Mouse (Mus musculus): ENCODE data around the gene Phf5a. TPM values are rescaled to one million over a fixed set of nuclear protein-coding genes. Genes with fewer than 3 reads are reported as not detected.

Phf5a gene
- polyA plus RNA-seq, 1 experiment = 85.1 TPM

DNA sequence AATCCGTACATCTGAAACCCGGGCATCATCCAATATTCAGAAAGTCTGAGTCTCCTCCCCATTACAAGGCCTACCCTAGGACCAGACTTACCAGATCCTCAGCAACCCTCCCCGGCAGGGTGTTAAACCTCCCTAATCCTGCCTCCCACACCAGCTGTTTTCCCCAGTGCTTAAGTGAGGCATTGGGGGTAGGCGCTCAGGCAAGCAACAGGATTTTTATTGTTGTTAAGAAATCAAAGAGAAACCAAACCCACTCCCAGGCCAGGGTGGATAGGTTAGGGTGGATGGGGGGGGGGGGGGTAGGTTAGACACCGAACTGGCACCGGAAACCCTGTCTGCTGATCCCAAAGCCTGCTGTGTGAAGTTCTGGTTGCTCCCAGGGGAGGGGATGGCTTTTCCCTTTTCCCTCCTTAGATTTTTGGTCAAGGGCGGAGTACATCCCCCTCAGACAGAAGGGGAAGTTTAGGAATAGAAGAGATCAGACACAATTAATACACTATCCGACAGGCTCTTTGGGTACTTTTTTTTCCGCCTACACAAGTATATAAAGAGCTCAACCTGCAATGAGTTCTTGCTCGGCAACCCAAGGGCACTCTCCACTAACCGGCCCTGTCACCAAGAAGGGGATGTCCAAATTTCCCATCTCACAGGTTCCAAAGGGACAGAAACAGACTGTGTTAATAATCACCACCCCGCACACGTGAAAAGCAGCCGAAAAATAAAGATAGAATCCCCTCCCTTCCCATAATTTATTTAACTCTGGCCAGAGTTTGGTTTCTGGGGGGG is 14.6 kb downstream of the Phf5a start:
- DNase-seq (ENCODE audit: low read depth) = peak; percentile 60
- TF ChIP-seq CTCF (IDR thresholded peaks at IDR 0.05; ENCODE audit: borderline replicate concordance, extremely low read depth, insufficient read depth, insufficient read length) (no peak), POLR2A (IDR thresholded peaks at IDR 0.05; ENCODE audit: borderline replicate concordance, extremely low read depth, insufficient read depth, insufficient read length, poor library complexity, severe bottlenecking) (no peak)

- TF ChIP-seq CTCF (IDR thresholded peaks at IDR 0.05; ENCODE audit: borderline replicate concordance, extremely low read depth, insufficient read depth, insufficient read length) (no peak), POLR2A (IDR thresholded peaks at IDR 0.05; ENCODE audit: borderline replicate concordance, extremely low read depth, insufficient read depth, insufficient read length, poor library complexity, severe bottlenecking) (no peak)
- DNase-seq (ENCODE audit: low read depth) = peak; percentile 98
Measured at GRCm38 (mm10) chr15:81856030-81856790, 15.5 kb downstream of the Phf5a start.

- no peak for DNase-seq (ENCODE audit: low read depth)
- TF ChIP-seq POLR2A (IDR thresholded peaks at IDR 0.05; ENCODE audit: borderline replicate concordance, extremely low read depth, insufficient read depth, insufficient read length, poor library complexity, severe bottlenecking) (no peak), CTCF (IDR thresholded peaks at IDR 0.05; ENCODE audit: borderline replicate concordance, extremely low read depth, insufficient read depth, insufficient read length) (no peak)
Measured at GRCm38 (mm10) chr15:81853081-81853480, 18.6 kb downstream of the Phf5a start.

DNA sequence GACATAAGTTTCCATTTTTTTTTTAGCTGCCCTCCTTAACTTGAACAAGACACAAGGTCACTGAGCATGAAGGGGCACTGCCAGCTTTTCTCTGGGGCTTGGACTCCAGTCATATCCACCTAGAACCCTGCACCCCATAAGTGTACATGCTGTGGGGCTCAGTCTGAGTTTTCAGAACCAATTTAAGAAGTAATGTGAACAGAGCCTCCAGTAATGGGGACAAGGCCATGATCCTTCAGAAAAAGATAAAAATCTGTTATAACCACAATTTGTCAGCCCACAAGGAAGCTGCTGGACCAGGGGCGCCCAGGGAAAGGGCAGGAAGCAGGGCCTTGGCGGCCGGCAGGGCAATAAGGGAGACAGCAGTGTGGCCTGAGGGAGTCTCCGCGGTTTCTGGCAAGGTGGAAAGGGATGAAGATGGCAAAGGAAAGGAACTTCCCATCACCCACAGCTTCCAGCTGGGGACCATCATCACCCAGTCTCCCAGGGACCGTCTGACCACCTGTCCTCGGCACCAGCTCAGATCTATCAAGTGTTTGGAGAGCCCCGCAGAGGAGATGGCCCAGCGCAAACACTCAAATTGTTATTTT is 19.2 kb downstream of the Phf5a start:
- TF ChIP-seq POLR2A (IDR thresholded peaks at IDR 0.05; ENCODE audit: borderline replicate concordance, extremely low read depth, insufficient read depth, insufficient read length, poor library complexity, severe bottlenecking) = no peak
- TF ChIP-seq CTCF (IDR thresholded peaks at IDR 0.05; ENCODE audit: borderline replicate concordance, extremely low read depth, insufficient read depth, insufficient read length) = no peak
- no peak for DNase-seq (ENCODE audit: low read depth)

- no peak for TF ChIP-seq POLR2A (IDR thresholded peaks at IDR 0.05; ENCODE audit: borderline replicate concordance, extremely low read depth, insufficient read depth, insufficient read length, poor library complexity, severe bottlenecking)
- TF ChIP-seq CTCF (IDR thresholded peaks at IDR 0.05; ENCODE audit: borderline replicate concordance, extremely low read depth, insufficient read depth, insufficient read length) = no peak
- no peak for DNase-seq (ENCODE audit: low read depth)
Measured at GRCm38 (mm10) chr15:81851375-81851774, 20.3 kb downstream of the Phf5a start.

- DNase-seq (ENCODE audit: low read depth) = no peak
- TF ChIP-seq CTCF (IDR thresholded peaks at IDR 0.05; ENCODE audit: borderline replicate concordance, extremely low read depth, insufficient read depth, insufficient read length) (no peak), POLR2A (IDR thresholded peaks at IDR 0.05; ENCODE audit: borderline replicate concordance, extremely low read depth, insufficient read depth, insufficient read length, poor library complexity, severe bottlenecking) (no peak)
Measured at GRCm38 (mm10) chr15:81850718-81851117, 21.0 kb downstream of the Phf5a start.

- DNase-seq (ENCODE audit: low read depth) = no peak
- TF ChIP-seq CTCF (IDR thresholded peaks at IDR 0.05; ENCODE audit: borderline replicate concordance, extremely low read depth, insufficient read depth, insufficient read length) (no peak), POLR2A (IDR thresholded peaks at IDR 0.05; ENCODE audit: borderline replicate concordance, extremely low read depth, insufficient read depth, insufficient read length, poor library complexity, severe bottlenecking) (no peak)
Measured at GRCm38 (mm10) chr15:81849104-81849503, 22.6 kb downstream of the Phf5a start.

GRCm38 (mm10) chr15:81848301-81848700 is 23.4 kb downstream of the Phf5a start:
- TF ChIP-seq CTCF (IDR thresholded peaks at IDR 0.05; ENCODE audit: borderline replicate concordance, extremely low read depth, insufficient read depth, insufficient read length) (peak; percentile 67; the same call in 1 of the 2 replicates), POLR2A (IDR thresholded peaks at IDR 0.05; ENCODE audit: borderline replicate concordance, extremely low read depth, insufficient read depth, insufficient read length, poor library complexity, severe bottlenecking) (no peak)
- peak; percentile 47 for DNase-seq (ENCODE audit: low read depth)

DNA sequence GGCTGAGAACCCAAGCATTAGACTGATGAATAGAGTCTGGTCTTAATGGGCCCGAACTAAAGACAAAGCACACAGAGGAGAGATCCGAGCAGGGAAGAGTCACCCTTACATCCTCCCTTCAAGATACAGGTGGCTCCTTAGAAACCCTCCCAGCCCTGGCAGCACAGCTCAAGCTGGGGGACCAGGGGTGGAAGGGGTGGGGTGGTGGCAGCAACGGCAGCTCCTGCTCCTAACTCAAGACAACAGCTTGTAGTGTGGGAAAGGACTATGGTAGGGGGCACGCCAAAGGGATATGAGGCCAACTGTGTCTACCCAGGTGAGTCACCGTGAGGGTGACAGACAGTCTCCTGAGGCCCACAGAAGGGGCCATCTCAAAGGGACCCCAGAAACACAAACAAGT is 23.9 kb downstream of the Phf5a start:
- DNase-seq (ENCODE audit: low read depth) = no peak
- no peak for TF ChIP-seq CTCF (IDR thresholded peaks at IDR 0.05; ENCODE audit: borderline replicate concordance, extremely low read depth, insufficient read depth, insufficient read length)
- no peak for TF ChIP-seq POLR2A (IDR thresholded peaks at IDR 0.05; ENCODE audit: borderline replicate concordance, extremely low read depth, insufficient read depth, insufficient read length, poor library complexity, severe bottlenecking)

- TF ChIP-seq POLR2A (IDR thresholded peaks at IDR 0.05; ENCODE audit: borderline replicate concordance, extremely low read depth, insufficient read depth, insufficient read length, poor library complexity, severe bottlenecking) (no peak), CTCF (IDR thresholded peaks at IDR 0.05; ENCODE audit: borderline replicate concordance, extremely low read depth, insufficient read depth, insufficient read length) (no peak)
- no peak for DNase-seq (ENCODE audit: low read depth)
Measured at GRCm38 (mm10) chr15:81847161-81847560, 24.6 kb downstream of the Phf5a start.

DNA sequence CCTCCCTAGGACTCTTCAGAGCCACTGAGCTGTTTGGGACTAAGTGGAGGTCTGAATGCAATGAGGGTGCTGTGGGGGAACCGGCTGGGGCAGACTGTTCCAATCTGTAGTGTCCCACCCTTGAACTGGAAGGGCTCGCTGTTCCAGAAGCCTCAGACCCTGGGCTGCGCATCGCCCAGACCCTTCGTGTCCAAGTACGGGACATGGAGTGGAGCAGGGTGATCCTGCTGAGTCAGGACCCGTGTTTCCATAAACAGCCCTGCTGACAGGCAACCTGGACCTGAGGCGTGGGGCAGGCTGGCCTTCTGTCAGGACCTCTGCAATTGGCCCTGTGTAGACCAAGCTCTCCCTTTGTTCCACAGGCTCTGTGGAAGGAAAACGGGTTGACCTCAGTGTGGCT is 25.0 kb downstream of the Phf5a start:
- no peak for DNase-seq (ENCODE audit: low read depth)
- no peak for TF ChIP-seq POLR2A (IDR thresholded peaks at IDR 0.05; ENCODE audit: borderline replicate concordance, extremely low read depth, insufficient read depth, insufficient read length, poor library complexity, severe bottlenecking)
- no peak for TF ChIP-seq CTCF (IDR thresholded peaks at IDR 0.05; ENCODE audit: borderline replicate concordance, extremely low read depth, insufficient read depth, insufficient read length)

Data from brain, embryonic 14.5 days (tissue).